Mouse (Mus musculus): ENCODE data around the gene Lclat1. TPM values are rescaled to one million over a fixed set of nuclear protein-coding genes. Genes with fewer than 3 reads are reported as not detected.

Gene Lclat1
- total and polyA plus RNA-seq, 3 experiments, result 6.3 to 9.6 (median 7.0) TPM

GRCm38 (mm10) chr17:73225442-73225841, 117.7 kb downstream of the Lclat1 start:
- Histone ChIP-seq H3K36me3 (replicated peaks in 1 of 2; ENCODE audit: control insufficient read depth in 1 of 2, insufficient read depth in 1 of 2, low read length in 1 of 2) (peaks cover 0 to 4% of the 10 kb centered on the region in 2 experiments), H3K27ac (ENCODE audit: insufficient read depth, low read depth) (no peak overlapping the region), H3K27me3 (replicated peaks) (no peaks in the 10 kb centered on the region), H3K4me3 (replicated peaks in 1 of 3; ENCODE audit: low read depth in 2 of 3, low read length in 2 of 3, poor library complexity in 1 of 3) (no peak overlapping the region), H3K79me2 (replicated peaks; ENCODE audit: control insufficient read depth, extremely low read depth, insufficient read depth, poor library complexity, severe bottlenecking) (no peaks in the 10 kb centered on the region), H3K4me1 (ENCODE audit: control insufficient read depth in 1 of 2, insufficient read depth in 2 of 2) (peaks cover 3 to 49% of the 10 kb centered on the region in 2 experiments), H3K9me3 (replicated peaks; ENCODE audit: low read length) (no peaks in the 10 kb centered on the region), H3K4me2 (ENCODE audit: insufficient read depth, low read depth, poor library complexity, severe bottlenecking) (no peak overlapping the region), H3K9ac (ENCODE audit: insufficient read depth, low read depth) (no peak overlapping the region)
- in situ Hi-C loops (cut with MboI; ENCODE audit: low pct_ligation_motif_present, low pct_unique_long_range_greater_than_20kb, low sequenced_read_pairs) (no loop called here), dilution Hi-C loops (cut with MboI; ENCODE audit: extremely low pct_ligation_motif_present, extremely low pct_unique_long_range_greater_than_20kb, low sequenced_read_pairs) (no loop called here)
- TF ChIP-seq UBTF (IDR thresholded peaks at IDR 0.05; ENCODE audit: low read depth, low read length) (no peak), PAX5 (IDR thresholded peaks at IDR 0.05; ENCODE audit: low read length) (no peak), GABPA (IDR thresholded peaks at IDR 0.05; ENCODE audit: insufficient replicate concordance, low read depth, low read length) (no peak), CHD1 (IDR thresholded peaks at IDR 0.05; ENCODE audit: low read depth, low read length) (no peak), MAZ (IDR thresholded peaks at IDR 0.05; ENCODE audit: low read depth, low read length) (no peak), MEF2A (IDR thresholded peaks at IDR 0.05; ENCODE audit: borderline replicate concordance, low read depth, low read length) (no peak), RCOR1 (conservative IDR thresholded peaks at IDR 0.05; ENCODE audit: low read depth, low read length) (no peak), CHD2 (IDR thresholded peaks at IDR 0.05; ENCODE audit: low read length) (no peak)
- DNase-seq (ENCODE audit: extremely low read depth), result no peak

DNA sequence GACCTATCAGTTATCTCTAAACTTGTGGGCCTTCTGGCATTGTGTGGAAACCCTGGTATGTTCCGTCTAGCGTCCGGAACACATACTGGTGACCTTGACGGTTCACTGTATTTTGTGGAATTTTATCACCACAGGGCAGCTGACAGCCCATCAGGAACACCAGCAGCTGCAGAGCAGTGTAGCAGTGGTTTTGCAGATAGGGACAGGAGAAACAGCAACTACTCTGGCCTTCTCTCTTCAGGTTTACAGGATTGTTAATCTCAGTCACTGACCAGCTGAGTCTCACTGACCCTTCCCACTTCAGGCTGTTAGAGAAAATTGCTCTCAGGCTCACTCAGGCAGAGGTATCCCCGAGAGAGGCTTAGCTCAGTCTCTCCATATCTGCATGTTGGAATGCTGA, 118.2 kb downstream of the Lclat1 start:
- H3K9ac ChIP-seq (ENCODE audit: insufficient read depth, low read depth), result no peak overlapping the region
- no peak for TF ChIP-seq ZKSCAN1 (IDR thresholded peaks at IDR 0.05; ENCODE audit: borderline replicate concordance, low read depth, low read length)
- TF ChIP-seq TBP (conservative IDR thresholded peaks at IDR 0.05; ENCODE audit: low read depth, low read length), result no peak
- TF ChIP-seq UBTF (IDR thresholded peaks at IDR 0.05; ENCODE audit: low read depth, low read length), result no peak
- no peak for TF ChIP-seq PAX5 (IDR thresholded peaks at IDR 0.05; ENCODE audit: low read length)
- no peak for TF ChIP-seq USF1 (IDR thresholded peaks at IDR 0.05; ENCODE audit: low read depth, low read length)
- no peak for TF ChIP-seq SMC3 (IDR thresholded peaks at IDR 0.05; ENCODE audit: low read depth, low read length)
- TF ChIP-seq EP300 (IDR thresholded peaks at IDR 0.05; ENCODE audit: low read length), result no peak
- TF ChIP-seq MEF2A (IDR thresholded peaks at IDR 0.05; ENCODE audit: borderline replicate concordance, low read depth, low read length), result no peak
- no peak for TF ChIP-seq IRF4 (IDR thresholded peaks at IDR 0.05; ENCODE audit: low read depth, low read length)
- no peak for TF ChIP-seq ZC3H11A (IDR thresholded peaks at IDR 0.05; ENCODE audit: low read depth, low read length)
- no peak for TF ChIP-seq CHD2 (IDR thresholded peaks at IDR 0.05; ENCODE audit: low read length)
- no peak for TF ChIP-seq JUN (IDR thresholded peaks at IDR 0.05; ENCODE audit: insufficient read depth, low read depth, low read length)
- no peak overlapping the region for H3K27ac ChIP-seq (ENCODE audit: insufficient read depth, low read depth)
- no peaks in the 10 kb centered on the region for H3K27me3 ChIP-seq (replicated peaks)
- no peaks in the 10 kb centered on the region for H3K79me2 ChIP-seq (replicated peaks; ENCODE audit: control insufficient read depth, extremely low read depth, insufficient read depth, poor library complexity, severe bottlenecking)
- peaks cover 5 to 47% of the 10 kb centered on the region in 2 experiments for H3K4me1 ChIP-seq (ENCODE audit: control insufficient read depth in 1 of 2, insufficient read depth in 2 of 2)
- dilution Hi-C loops (cut with MboI; ENCODE audit: extremely low pct_ligation_motif_present, extremely low pct_unique_long_range_greater_than_20kb, low sequenced_read_pairs), result no loop called here
- peaks cover 0 to 7% of the 10 kb centered on the region in 2 experiments for H3K36me3 ChIP-seq (replicated peaks in 1 of 2; ENCODE audit: control insufficient read depth in 1 of 2, insufficient read depth in 1 of 2, low read length in 1 of 2)
- DNase-seq (ENCODE audit: extremely low read depth), result no peak
- no peaks in the 10 kb centered on the region for H3K9me3 ChIP-seq (replicated peaks; ENCODE audit: low read length)
- no peak overlapping the region for H3K4me3 ChIP-seq (replicated peaks in 1 of 3; ENCODE audit: low read depth in 2 of 3, low read length in 2 of 3, poor library complexity in 1 of 3)
- in situ Hi-C loops (cut with MboI; ENCODE audit: low pct_ligation_motif_present, low pct_unique_long_range_greater_than_20kb, low sequenced_read_pairs), result no loop called here
- no peak overlapping the region for H3K4me2 ChIP-seq (ENCODE audit: insufficient read depth, low read depth, poor library complexity, severe bottlenecking)

Measured in CH12.LX (cell line).